Mouse (Mus musculus): ENCODE data around the gene Hoxa6.

- TF ChIP-seq GATA1 (IDR thresholded peaks at IDR 0.05; ENCODE audit: low read length) (no peak), TAL1 (IDR thresholded peaks at IDR 0.05; ENCODE audit: low read length) (no peak)
Measured at GRCm38 (mm10) chr6:52176391-52176790, 32.1 kb downstream of the Hoxa6 start.
